Mouse (Mus musculus) lung, postnatal 4 days (tissue): ENCODE results near the gene Ubn1.

ENCODE experiments used
- DNase-seq, 2 experiments: peaks; one replicate each; pipeline ENCODE4 v3.0.0; 2021

The Ubn1 gene

DNA sequence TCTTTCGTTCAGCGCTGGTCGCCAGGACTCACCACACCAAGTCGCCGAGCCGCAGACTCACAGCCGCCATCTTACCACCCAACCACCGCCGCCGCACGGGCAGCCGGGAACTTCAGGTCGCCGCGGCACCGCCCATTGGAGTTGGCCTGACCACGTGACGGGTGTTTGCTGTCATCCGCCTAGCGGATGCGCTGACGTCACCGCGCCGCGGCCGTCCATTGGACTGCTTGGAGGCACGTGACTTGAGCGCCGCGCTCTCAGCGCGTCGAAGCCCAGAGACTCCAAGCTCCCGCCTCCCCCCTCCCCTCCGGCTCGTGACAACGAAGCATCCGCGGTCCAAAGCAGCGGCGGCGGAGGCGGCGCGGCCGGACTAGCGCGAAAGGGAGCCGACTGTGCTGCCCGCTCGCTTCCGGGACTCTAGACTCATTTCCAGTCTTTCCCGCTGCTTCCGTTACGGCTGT lies at the start of gene Ubn1, which contains the start of gene Glyr1:
Gene Ubn1, plus strand, starts transcription at position 284 of the 461 bp plus-strand sequence.
Gene Glyr1, minus strand, starts transcription at position 90 of the 461 bp plus-strand sequence.
- peak; percentile 99 to 100 for DNase-seq

DNA sequence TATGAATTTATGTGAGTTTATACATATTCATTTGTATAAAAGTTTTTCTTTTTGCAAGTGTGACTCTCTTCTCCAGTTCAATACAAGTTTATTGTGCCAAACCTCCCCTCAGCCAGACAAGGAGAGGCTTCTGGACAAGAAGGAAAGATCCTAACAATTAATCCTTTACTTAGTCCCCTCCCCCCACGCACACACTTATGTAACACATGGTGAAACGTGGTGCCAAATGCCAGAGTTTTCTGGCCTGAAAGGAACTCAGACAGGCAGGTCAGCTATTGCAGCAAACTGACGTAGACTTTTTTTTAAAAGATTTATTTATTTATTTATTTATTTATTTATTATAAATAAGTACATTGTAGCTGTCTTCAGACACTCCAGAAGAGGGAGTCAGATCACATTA lies 49.2 kb upstream of the Ubn1 start:
- DNase-seq, result no peak

DNA sequence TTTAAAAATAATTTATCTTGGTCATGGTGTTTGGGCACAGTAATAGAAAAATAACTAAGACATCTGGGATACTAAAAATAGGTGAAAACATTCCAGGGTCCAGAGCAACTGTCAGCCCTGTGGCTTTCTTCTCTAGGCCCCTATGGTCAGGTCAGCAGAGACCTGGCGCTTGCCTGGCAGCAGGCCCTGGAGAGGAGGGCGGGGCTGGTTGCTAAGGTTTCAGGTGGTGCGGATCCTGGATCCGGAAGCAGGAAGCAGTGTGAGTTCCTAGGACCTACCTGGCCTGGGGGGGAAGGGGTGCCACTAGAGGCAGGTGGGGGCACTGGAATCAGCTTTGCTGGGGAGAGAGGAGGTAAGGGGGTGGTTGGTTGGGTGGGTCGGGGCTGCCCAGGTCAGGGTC lies 42.8 kb upstream of the Ubn1 start, which contains the start of gene Smim22:
Gene Smim22, plus strand, starts transcription at position 222 of the 400 bp plus-strand sequence.
- peak; percentile 70 to 79 for DNase-seq

DNA sequence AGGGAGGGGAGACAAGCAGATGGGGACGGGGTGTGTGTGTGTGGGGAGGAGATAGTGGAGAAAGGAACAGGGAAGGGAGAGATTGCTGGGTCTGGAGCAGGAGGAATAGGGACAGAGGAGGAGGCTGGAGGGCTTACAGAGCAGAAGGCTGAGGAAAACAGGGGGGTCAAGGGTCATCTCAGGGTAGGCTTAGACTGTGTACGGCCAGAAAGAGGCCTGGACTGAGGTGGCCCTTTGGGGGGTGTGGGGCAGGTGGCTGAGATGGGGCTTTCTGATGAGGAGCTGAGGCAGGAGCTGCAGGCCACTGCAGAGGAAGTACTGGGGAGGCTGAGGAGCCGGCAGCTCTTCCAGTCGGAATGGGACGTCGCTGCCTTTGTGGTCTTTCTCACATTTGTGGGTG lies 42.4 kb upstream of the Ubn1 start:
- no peak for DNase-seq

DNA sequence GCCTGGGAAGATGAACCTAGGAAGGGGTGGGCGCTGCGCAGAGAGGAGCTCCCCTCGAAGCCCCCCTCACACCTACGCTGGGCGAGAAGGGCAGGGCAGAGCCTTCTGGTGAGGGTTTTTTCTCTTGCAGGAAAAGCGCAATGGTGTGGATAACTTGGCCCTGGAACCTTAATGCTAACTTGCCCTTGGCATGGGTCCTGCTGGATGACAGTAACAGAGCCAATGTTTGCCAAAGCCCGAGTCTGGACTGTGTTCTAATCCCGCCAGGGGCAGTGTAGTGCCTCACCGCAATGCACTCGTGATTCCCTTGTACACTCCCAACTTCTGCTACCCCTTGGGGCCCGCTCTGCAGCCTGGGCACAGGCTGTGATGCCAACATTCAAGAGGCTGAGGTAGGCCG lies 41.8 kb upstream of the Ubn1 start:
- DNase-seq, result no peak

DNA sequence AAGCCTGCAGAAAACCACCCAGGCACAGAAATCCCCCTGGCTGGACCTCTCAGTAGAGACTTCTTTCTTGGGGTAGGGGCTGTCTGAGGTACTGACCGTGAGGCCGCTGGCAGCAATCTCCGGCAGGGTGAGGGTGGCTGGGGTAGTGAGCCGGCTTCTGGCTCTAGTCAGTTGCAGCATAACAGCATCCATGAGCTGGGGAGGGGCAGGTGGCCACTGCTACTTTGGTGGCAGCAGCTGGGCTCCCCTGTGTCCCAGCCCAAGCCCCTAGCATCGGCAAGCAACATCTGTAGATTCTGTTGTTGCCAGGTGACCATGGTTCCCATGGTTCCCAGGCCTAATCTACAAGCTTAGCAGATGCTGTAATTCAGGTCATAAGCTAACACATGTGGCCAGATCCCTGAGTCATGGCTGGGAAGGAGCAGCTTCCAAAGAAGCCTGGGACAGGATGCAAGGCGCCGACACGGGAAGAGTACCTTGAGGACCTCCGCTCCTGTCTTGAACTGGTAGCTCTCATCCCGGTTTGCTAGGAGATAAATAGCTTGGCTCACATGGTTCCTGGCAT lies 39.4 kb upstream of the Ubn1 start:
- DNase-seq, result no peak

DNA sequence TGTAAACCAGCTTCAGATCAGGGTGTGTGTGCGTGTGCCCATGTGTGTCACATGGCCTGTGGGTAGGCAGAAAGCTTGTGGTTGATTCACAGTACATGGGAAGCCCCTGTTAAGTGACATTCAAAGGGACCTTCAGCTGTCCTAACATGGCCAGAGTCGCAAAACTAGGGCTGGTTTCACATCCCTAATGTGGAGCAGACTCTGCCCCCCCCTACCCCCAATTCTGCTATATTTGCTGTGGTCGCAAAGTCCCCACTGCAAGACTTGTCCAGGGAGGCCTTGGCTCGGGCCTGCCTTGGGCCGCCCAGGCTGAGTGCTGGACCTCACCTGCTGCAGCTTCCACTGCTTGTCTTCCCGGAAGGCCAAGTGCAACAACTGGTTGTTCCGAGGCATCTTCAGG lies 38.6 kb upstream of the Ubn1 start:
- no peak for DNase-seq

DNA sequence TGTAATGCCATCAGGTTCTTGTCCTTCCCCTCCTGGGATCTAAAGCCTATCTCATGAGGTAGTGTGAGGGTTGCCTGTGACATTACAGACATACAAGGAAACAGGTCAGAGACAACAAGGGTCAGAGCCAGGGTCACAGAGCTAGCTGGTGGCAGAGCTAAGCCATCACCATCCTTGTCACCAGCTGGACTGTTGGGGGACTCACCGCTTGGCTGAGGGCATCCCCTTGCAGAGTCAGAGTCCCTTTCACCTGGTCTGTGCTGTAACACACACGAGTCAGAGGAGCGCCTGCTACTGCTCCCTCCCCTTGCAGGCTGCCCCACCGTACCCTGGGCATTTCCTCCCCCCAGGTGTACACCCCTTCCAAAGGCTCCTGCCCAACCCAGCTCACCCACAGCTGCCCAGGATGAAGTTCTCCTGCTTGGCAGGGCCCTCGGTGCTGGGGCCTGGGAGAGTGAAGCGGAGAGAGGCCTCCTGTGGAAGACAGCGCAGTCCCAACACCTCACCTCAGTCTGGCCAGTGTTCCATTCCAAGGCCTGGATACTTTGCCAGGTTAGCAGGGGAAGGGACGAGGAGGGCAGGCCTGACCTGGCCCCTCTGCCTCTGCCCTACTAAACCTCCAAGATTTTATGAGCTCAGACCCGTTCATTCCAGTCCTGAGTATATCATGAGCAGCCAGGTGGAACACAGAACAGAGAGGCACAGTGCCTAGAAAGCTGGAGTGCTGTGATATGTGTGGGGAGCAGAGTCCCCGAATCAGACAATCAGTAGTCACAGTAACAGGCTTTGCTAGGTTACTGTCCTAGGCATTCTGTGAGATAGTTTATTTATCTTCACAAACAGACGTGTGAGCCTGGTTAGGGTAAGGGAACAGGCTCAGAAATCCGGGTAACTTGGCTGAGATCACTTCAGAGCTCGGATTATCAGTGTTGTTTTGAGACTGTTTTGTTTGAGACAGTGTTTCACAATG lies 37.5 kb upstream of the Ubn1 start:
- DNase-seq, result no peak

DNA sequence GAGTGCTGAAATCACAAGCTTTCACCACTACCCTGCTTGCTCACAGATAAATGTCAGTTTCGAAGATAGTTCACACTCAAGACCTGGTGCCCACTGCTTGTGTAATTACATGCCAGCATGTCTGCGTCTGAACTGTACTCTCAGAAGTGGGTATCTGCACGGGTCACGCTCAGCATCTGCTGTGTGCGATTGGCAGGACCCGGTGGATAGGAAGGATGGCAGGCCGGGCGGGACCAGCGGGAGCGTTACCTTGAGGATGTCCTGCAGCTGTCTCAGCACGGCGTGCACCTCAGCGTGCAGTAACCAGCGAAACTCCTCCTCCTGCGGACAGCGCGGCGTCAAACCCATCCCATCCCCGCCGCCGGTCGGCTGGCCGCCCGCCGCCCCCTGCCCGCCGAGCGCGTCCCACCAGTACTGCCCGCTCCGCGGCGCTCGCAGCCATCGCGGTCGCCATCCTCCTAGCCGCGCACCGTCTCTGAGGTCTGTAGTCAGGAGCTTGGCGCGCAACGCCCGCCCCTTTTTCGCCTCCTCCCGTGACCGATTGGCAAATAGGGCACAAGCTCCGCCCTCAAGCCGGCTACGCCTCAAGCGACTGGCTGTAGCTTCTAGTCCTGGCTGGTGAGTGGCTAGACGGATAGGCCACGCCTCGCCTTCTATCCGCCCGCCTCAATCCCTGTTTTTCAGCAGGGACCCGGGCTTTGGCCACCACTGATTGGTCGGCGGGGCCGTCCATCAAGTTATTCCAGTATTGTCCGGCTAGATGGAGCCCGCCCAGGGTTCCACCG lies 36.6 kb upstream of the Ubn1 start, which contains the start of gene Rogdi:
Gene Rogdi, minus strand, starts transcription at position 500 of the 785 bp plus-strand sequence.
- DNase-seq, result peak; percentile 98 to 100

DNA sequence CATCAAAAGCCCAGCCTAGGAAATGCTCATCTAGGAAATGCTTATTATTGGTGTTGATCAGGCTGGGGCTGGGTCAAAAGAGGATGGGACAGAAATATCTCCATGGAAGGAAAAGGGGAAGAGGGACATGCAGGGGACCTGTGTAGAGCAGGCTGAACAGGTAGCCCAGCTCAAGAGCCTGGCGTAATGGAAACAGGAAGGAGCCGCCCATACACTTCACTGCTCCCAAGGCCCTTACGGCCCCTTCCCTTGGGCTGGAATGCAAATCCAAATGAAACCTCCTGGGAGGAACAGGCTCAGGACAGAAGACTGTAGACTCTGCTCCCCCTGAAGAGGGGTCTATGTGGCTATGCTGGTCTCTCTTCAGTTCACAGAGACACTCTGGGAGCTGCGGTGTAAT lies 35.3 kb upstream of the Ubn1 start:
- DNase-seq, result peak; percentile 19 to 59

DNA sequence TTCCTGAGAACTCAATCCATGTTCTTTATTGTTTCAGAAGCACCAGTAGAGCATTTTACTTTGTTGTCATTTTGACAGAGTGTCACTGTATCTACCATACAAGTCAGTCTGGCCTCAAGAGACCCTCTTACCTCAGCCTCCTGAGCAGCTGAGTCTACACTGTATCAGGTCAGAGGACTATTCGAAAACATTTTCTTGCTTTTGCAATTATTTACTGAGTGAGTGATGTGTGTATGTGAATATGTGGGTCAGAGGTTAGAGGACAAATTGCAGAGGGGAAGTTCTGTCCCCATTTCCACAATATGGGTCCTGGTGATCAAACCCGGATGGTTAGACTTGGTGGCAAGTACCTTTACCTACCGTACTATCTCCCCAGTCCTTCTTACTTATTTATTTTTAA lies 25.8 kb upstream of the Ubn1 start:
- no peak for DNase-seq

DNA sequence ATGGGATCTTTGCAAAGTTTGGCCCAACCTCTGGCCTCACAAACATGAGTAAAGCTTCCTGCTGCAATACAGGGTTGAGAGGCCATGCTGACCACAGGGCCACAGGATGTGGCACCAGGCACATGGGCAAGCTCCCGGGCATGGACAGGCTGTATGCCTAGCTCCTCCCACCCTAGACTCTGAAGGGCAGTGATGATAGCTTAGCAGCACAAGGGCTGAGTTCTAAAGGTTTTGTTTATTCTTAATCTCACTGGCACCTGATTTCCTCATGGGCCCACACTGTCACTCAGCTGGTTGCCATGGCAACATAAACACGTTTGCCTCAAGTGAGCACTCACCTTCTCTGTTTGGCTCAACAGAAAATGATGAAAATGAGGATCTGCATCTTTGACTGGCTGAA lies 20.0 kb upstream of the Ubn1 start:
- DNase-seq, result peak; percentile 39 to 43

DNA sequence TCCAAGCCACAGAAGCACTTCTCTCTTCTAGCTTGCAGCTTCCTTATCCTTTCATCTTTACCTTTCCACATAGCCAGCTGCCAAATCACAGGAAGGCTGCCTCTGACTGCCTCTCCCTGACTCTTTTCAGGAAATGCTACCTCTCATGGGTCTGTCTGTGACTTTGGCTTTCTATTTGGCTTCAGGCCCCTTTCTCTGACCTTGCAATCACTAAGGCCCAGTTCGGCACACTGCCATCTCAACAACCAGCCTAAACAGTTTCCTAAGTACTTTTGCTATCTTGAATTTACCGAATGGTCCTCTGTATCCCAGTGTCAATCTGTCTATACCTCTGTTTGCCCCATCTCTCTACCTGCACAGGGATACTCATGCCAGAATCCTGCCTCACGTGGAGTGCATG lies 14.3 kb upstream of the Ubn1 start:
- DNase-seq, result no peak

DNA sequence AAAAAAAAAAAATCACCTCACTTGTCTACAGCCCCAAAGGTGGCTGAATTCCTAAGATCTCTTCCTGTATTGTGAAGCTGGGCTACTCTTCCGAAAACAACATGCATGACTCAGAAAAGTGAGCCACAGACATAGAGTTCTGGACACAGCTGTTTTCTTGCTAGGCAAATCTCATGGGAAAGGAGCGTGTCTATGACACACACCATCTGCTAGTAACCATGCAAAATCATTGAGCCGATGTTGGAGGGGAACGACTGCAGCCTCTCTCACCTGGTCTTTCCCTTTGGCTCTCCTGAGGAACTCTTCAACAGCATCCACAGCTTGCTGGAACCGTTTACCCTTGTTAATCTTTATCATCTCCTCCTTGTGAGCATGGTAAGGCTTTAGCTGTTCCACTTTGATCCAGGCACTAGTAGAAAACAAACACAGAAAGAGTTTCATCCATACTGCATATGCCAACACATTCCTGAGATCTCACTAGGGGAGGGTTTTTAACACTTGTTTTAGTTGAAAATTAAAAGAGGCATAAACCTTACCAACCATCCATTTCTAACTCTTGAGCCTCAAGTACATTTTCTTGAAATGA lies 13.1 kb upstream of the Ubn1 start:
- peak in 1 of 2 experiments; percentile 11 for DNase-seq

DNA sequence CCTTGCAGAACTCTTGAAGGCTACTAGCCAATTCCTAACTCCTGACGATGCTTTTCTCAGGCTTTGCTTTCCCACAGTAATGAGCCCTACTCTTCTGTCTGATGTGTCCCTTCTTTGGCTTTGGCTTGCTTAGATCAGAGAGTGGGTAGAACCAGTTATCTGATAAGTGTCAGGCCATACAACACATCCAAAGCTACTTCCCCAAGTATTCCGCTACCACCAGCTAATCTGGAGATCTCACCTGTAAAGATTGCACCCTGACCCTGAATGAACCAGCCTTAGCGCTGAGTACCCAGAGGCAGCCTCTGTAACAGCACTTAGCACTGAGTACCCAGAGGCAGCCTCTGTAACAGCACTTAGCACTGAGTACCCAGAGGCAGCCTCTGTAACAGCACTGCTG lies 4.5 kb upstream of the Ubn1 start:
- DNase-seq, result no peak

DNA sequence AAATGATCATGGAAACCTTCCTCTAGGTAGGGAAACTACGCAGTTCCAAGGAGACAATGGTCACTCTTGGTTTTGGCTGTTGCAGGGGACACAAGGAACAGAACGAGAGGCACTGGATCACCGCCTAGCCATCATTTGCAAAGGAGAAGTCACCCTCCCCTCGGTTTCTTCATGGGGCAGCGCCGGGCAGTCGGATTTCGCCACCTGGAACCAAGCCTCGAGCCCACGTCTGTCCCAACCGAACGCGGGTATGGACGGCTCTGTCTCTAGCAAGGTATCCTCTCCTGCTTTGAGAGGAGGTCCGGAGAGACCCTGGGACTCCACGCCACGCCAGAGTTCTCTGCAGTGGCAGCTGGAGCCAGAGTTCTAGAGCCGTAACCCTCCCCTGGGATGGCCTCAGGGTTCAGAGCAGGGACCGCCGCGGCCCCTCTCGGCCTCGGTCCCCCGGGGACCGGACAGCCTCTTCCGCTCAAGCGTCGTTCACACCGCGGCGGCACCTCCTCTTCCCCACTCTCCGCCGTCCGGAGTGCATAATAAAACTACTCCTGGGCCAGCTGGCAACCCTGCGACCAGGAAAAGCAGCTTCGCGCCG lies 579 bp upstream of the Ubn1 start:
- peak in 1 of 2 experiments; percentile 47 for DNase-seq

DNA sequence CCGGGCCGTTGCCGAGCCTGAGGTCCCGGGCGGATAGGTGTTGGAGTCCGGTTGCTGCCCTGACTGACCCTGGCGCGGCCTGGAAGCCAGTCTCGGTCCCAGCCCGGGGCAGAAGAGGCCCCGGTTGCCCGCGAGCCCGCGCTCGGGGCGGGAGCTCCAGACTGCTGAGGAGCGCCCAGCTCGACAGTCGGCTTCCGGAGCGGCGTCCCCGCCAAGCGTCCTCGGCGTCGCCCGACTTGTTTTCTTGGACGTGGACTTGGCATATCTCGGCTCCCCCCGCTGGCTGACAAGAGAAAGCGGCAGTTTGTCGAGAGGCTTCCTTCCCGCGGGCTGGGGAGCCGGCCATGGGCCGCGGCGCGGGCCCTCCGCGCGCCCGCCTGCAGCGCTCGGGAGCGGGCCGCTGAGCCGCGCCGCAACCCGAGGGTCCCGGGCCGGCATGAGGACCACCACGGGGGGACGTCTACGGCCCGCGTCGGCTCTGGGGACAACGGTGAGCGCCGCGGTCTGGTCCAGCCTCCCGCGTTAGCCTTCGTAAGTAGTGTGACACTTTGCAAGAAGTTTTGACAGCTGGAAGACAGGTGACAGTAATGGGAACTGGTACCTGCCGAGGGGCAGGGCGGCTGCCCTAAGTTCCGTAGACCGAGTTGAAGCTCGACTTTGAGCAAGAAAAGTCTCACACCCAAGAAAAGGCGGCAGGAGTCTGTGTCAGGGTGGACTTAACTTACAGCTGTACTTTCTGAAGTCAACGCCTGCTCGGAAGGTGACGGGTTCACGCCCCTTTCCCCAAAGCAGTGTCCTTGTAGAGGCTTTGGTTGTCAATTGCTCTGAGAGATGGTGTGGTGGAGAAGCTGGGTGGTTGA lies 624 bp downstream of the Ubn1 start:
- DNase-seq, result peak; percentile 87 to 91

DNA sequence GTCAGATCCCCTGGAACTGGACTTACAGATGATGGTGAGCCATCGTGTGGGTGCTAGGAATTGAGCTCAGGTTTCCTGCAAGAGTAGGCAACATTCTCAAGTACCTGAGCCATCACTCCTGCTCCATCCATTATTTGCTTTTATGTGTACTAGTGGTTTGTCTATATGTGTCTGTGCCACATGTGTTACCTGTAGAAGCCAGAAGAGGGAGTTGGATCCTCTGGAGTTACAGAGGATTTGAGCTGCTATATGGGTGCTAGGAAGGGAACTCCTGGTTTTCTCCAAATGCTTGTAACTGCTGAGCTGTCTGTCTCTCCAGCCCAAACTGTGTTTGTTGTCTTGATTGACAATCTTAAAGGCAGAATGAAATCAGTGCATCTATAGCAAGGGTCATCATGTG lies 8.3 kb downstream of the Ubn1 start:
- no peak for DNase-seq

DNA sequence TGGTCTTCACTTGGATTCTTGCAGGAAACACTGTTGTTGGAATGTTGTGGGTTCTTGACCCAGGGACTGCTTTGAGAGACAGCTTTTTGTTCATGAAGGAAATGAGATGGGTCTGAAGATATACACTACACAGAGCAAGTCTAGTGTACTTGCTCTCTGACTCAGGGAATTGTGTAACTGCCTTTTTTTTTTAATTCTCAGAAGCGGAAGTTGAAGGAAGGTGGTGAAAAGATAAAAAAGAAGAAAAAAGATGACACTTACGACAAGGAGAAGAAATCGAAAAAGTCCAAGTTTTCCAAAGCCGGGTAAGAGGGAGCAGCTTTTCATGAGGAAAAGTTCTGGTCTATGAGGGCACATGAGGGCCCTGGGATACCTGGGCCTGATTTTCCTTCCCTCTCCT lies 13.6 kb downstream of the Ubn1 start:
- no peak for DNase-seq

DNA sequence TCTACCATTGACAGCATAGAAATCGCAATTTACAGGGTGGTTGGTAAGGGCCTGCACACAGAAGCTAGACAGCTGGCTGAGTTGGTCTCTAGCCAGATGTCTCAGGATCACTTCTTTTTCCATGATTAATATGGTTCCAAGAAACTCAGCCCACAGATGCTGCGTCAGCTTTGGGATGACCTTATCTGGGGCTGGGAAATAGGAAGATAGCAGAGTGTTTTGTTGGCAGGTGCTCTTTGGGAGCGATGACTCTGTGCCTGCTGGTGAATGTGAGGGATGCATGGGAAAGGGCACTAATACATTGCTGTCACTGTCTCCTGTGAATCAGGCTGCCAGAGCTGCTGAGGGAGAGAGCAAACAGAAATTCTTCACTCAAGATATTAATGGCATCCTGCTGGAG lies 20.5 kb downstream of the Ubn1 start:
- DNase-seq, result peak in 1 of 2 experiments; percentile 27

DNA sequence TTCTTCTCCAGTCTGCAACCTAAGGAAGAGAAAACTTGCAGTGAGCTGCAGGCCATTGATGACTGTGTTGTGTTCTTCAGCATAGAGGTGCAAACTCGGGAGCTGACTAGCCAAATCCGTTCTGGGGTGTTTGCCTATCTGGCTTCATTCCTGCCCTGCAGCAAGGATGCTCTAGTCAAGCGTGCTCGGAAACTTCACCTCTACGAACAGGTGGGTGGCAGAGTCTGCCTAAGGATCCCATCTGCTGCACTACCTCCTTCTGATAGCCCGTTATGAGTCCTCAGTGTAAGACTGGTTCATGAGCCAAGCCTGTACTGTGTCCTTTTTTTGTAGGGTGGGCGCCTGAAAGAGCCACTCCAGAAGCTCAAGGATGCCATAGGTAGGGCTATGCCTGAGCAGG lies 22.1 kb downstream of the Ubn1 start:
- no peak for DNase-seq
